Mouse (Mus musculus) G1E (cell line): ENCODE data around the gene Chmp4b. TPM values are rescaled to one million over a fixed set of nuclear protein-coding genes. Genes with fewer than 3 reads are reported as not detected.

ENCODE experiments used
- ATAC-seq: 2 replicates; pipeline ENCODE4 v1.8.0; 2016; ENCODE audit warnings: mild to moderate bottlenecking; ENCODE audit not compliant: insufficient number of reproducible peaks, poor library complexity, low FRiP score, severe bottlenecking; ENCODE audit errors: extremely low read depth
- DNase-seq: peaks from one replicate; pipeline ENCODE4 v3.0.0; 2012; ENCODE audit warnings: low spot score
- H3K27me3 ChIP-seq: 2 replicates; pipeline ENCODE4 v1.6.1; 2012; ENCODE audit warnings: mild to moderate bottlenecking, low read length, inconsistent platforms; ENCODE audit not compliant: insufficient read depth
- H3K36me3 ChIP-seq: replicated peaks from 2 replicates; pipeline ENCODE3; 2012; ENCODE audit warnings: mild to moderate bottlenecking, inconsistent platforms
- H3K4me1 ChIP-seq: 2 replicates; pipeline ENCODE4 v1.6.1; 2012; ENCODE audit warnings: low read depth, low read length, inconsistent platforms, mixed read lengths; ENCODE audit not compliant: insufficient read depth
- H3K4me3 ChIP-seq: 2 replicates; pipeline ENCODE4 v1.5.1; 2012; ENCODE audit warnings: low read depth, mild to moderate bottlenecking, inconsistent platforms, low read length, moderate library complexity, mixed read lengths
- H3K9me3 ChIP-seq: replicated peaks from 2 replicates; pipeline ENCODE4 v1.6.1; 2012; ENCODE audit warnings: inconsistent platforms
- CTCF ChIP-seq: IDR thresholded peaks from 2 replicates; pipeline ENCODE4 v1.5.1; 2012; ENCODE audit warnings: low read depth, low read length, inconsistent platforms, mixed read lengths
- GATA1 ChIP-seq: IDR thresholded peaks from 2 replicates; pipeline ENCODE4 v1.6.1; 2012; ENCODE audit warnings: borderline replicate concordance, low read length, inconsistent platforms, mixed read lengths
- GATA2 ChIP-seq: IDR thresholded peaks from 2 replicates; pipeline ENCODE4 v1.6.1; 2012; ENCODE audit warnings: low read depth, low read length, inconsistent platforms, borderline replicate concordance
- POLR2AphosphoS5 ChIP-seq: IDR thresholded peaks from 2 replicates; pipeline ENCODE4 v1.6.1; 2012; ENCODE audit warnings: low read depth, low read length, inconsistent platforms; ENCODE audit not compliant: insufficient replicate concordance
- TAL1 ChIP-seq: conservative IDR thresholded peaks from 2 replicates; pipeline ENCODE4 v1.6.1; 2012; ENCODE audit warnings: low read depth, low read length, inconsistent platforms, mixed read lengths
- polyA plus RNA-seq: library from polyadenylated mRNA; stranded (reverse); fragments of >175 nt; gene quantifications from 2 replicates; pipeline ENCODE4 v1.2.3, GENCODE M21; 2012
- total RNA-seq, 2 experiments: library from RNA; stranded (forward) in 1 of 2; stranded (reverse) in 1 of 2; fragments of 200-1000 nt in 1 of 2; fragments of >200 nt in 1 of 2; fragmentation: Nextera tagmentation in 1 of 2; gene quantifications; 2 replicates each; pipeline ENCODE4 v1.2.3; 2014 to 2017

Gene Chmp4b
- total and polyA plus RNA-seq, 3 experiments = 57.9 to 110 (median 99.8) TPM

- H3K9me3 ChIP-seq = no peaks in the 10 kb centered on the region
- peaks cover 54% of the 10 kb centered on the region for H3K36me3 ChIP-seq
- no peaks in the 10 kb centered on the region for H3K27me3 ChIP-seq
- H3K4me3 ChIP-seq = no peak overlapping the region; the same call in 1 of the 2 replicates
- no peak for ATAC-seq
- no peak for DNase-seq
- no peak for TF ChIP-seq CTCF
- TF ChIP-seq GATA2 = no peak
- no peak for TF ChIP-seq POLR2AphosphoS5
- TF ChIP-seq TAL1 = no peak
- TF ChIP-seq GATA1 = no peak
- peaks cover 41% of the 10 kb centered on the region for H3K4me1 ChIP-seq
These were observed 8.1 kb downstream of the Chmp4b start for GRCm38 (mm10) chr2:154659531-154660074.

DNA sequence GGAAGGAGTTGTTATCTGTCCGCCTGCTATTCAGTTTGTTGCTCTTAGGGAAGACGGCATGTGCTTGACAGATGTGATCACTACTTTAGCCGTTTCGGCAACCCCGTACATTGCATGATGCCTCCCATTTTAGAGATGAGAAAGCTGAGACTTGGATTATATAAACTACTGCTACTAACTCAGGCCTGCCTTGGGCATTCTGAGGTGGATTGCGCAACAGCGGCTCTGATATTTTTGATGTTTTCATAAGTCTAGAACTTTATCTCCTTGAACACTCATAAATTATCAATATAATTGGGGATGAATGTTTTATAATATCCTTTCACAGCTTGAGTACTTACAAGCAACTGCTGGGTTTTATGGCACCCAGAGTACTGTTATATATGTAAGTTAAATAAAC, 17.2 kb downstream of the Chmp4b start:
- DNase-seq = no peak
- TF ChIP-seq GATA1 = no peak
- peaks cover 83% of the 10 kb centered on the region for H3K36me3 ChIP-seq
- no peaks in the 10 kb centered on the region for H3K9me3 ChIP-seq
- no peaks in the 10 kb centered on the region for H3K27me3 ChIP-seq
- peaks cover 5% of the 10 kb centered on the region; the same call in 1 of the 2 replicates for H3K4me1 ChIP-seq
- ATAC-seq = no peak
- no peak overlapping the region for H3K4me3 ChIP-seq

- peaks cover 5% of the 10 kb centered on the region; the same call in 1 of the 2 replicates for H3K4me1 ChIP-seq
- H3K9me3 ChIP-seq = no peaks in the 10 kb centered on the region
- DNase-seq = no peak
- no peaks in the 10 kb centered on the region for H3K27me3 ChIP-seq
- ATAC-seq = no peak
- H3K4me3 ChIP-seq = no peak overlapping the region
- TF ChIP-seq POLR2AphosphoS5 = no peak
- no peak for TF ChIP-seq TAL1
- no peak for TF ChIP-seq CTCF
- TF ChIP-seq GATA2 = no peak
- no peak for TF ChIP-seq GATA1
- peaks cover 80% of the 10 kb centered on the region for H3K36me3 ChIP-seq
These were observed 18.6 kb downstream of the Chmp4b start for GRCm38 (mm10) chr2:154670106-154670505.

DNA sequence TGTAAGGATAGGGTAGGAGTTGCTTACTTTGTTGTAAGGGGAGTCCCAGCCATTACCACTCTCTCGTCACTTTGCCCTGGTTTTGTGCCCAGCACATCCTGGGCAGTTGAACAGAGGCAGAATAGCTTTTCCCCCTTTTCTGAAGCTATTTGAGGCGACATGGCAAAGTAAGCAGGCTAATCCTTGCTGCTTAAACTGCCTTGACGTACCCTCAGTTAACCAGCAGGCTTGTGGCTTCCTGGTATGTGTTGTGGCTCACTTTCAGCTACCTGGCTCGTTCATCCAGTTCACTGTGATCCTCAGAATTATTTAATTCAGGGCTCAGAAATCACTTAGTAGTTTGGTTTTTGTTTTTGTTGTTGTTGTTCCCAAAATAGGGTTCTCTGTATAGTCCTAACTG, 19.2 kb downstream of the Chmp4b start:
- DNase-seq (no peak), ATAC-seq (no peak)
- Histone ChIP-seq H3K9me3 (no peaks in the 10 kb centered on the region), H3K4me1 (peaks cover 8% of the 10 kb centered on the region), H3K4me3 (no peak overlapping the region), H3K27me3 (no peaks in the 10 kb centered on the region), H3K36me3 (peaks cover 80% of the 10 kb centered on the region)
- TF ChIP-seq GATA1 (no peak), GATA2 (no peak), CTCF (no peak), TAL1 (no peak), POLR2AphosphoS5 (no peak)

- H3K4me3 ChIP-seq = no peak overlapping the region
- TF ChIP-seq TAL1 = no peak
- no peak for TF ChIP-seq GATA2
- TF ChIP-seq CTCF = no peak
- TF ChIP-seq POLR2AphosphoS5 = no peak
- DNase-seq = no peak
- peaks cover 81% of the 10 kb centered on the region for H3K36me3 ChIP-seq
- ATAC-seq = no peak
- H3K4me1 ChIP-seq = peaks cover 26% of the 10 kb centered on the region
- H3K27me3 ChIP-seq = no peaks in the 10 kb centered on the region
- no peaks in the 10 kb centered on the region for H3K9me3 ChIP-seq
These were observed 22.5 kb downstream of the Chmp4b start for GRCm38 (mm10) chr2:154674008-154674407.

- Histone ChIP-seq H3K36me3 (peaks cover 76% of the 10 kb centered on the region), H3K9me3 (no peaks in the 10 kb centered on the region), H3K27me3 (no peaks in the 10 kb centered on the region), H3K4me1 (peaks cover 34% of the 10 kb centered on the region), H3K4me3 (no peak overlapping the region)
- TF ChIP-seq POLR2AphosphoS5 = no peak
- no peak for TF ChIP-seq TAL1
- no peak for TF ChIP-seq CTCF
- no peak for TF ChIP-seq GATA1
- no peak for TF ChIP-seq GATA2
- ATAC-seq (no peak), DNase-seq (no peak)
These were observed 25.4 kb downstream of the Chmp4b start for GRCm38 (mm10) chr2:154676653-154677609.
